In genomic region chr13:54799701-54800100, GRCm38 (mm10) we compare ENCODE assay signal across 8 mouse cellular contexts. TPM values are rescaled to one million over a fixed set of nuclear protein-coding genes. Genes with fewer than 3 reads are reported as not detected.
DNase-seq lines count a peak whose midpoint lies in the region; ATAC-seq and TF ChIP-seq lines count a peak whose summit lies in the region.

No protein-coding gene starts in this region.

- H3K4me2 ChIP-seq in hindbrain, embryonic 11.5 days (replicated peaks; ENCODE audit: low read depth, low read length): no peak overlapping the region

- no peak for DNase-seq in Patski (ENCODE audit: low read depth, low spot score)
- peak; percentile 88 for DNase-seq in cerebellum, adult 9-10 months
- peak; percentile 66 to 80 for DNase-seq in frontal cortex, postnatal 14 days (ENCODE audit: low spot score in 2 of 2)
- DNase-seq in hindbrain, embryonic 11.5 days (ENCODE audit: low spot score): peak; percentile 91
- DNase-seq in layer of hippocampus, postnatal 14 days (ENCODE audit: low spot score in 2 of 2): peak; percentile 82 to 92
- peak; percentile 87 to 91 for DNase-seq in right cerebral cortex, postnatal 10 days (ENCODE audit: low spot score in 2 of 2)
- peak; percentile 54 to 76 for DNase-seq in urinary bladder, postnatal 36 days (ENCODE audit: low spot score in 2 of 2)

- H3K27me3 ChIP-seq in Patski: peaks cover 4% of the 10 kb centered on the region
- peaks cover 16% of the 10 kb centered on the region for H3K27me3 ChIP-seq in hindbrain, embryonic 11.5 days (ENCODE audit: control insufficient read depth, insufficient read depth, low read length)
- H3K27me3 ChIP-seq in megakaryocyte, embryonic 14.5 days (replicated peaks): peaks cover 58% of the 10 kb centered on the region

- TF ChIP-seq CTCF in Patski (IDR thresholded peaks at IDR 0.05): no peak

- H3K4me1 ChIP-seq in hindbrain, embryonic 11.5 days (replicated peaks; ENCODE audit: control insufficient read depth, insufficient read depth, low read length): no peaks in the 10 kb centered on the region
- H3K4me1 ChIP-seq in megakaryocyte, embryonic 14.5 days: peaks cover 8% of the 10 kb centered on the region; the same call in 1 of the 2 replicates

- no peak overlapping the region for H3K27ac ChIP-seq in hindbrain, embryonic 11.5 days (ENCODE audit: low read depth, low read length)

- H3K36me3 ChIP-seq in hindbrain, embryonic 11.5 days (ENCODE audit: control insufficient read depth, insufficient read depth, low read length): no peaks in the 10 kb centered on the region
- no peaks in the 10 kb centered on the region for H3K36me3 ChIP-seq in megakaryocyte, embryonic 14.5 days (replicated peaks; ENCODE audit: low read length)

- POLR2A ChIA-PET in Patski (lab: Charles Lee): no interaction called here

- no peak overlapping the region for H3K9ac ChIP-seq in hindbrain, embryonic 11.5 days (ENCODE audit: low read depth, low read length)

- H3K4me3 ChIP-seq in hindbrain, embryonic 11.5 days (ENCODE audit: low read depth, low read length): no peak overlapping the region
- peak overlapping the region; percentile 44 for H3K4me3 ChIP-seq in megakaryocyte, embryonic 14.5 days (replicated peaks)

- in situ Hi-C loops in Patski (cut with MboI; ENCODE audit: low pct_unique_long_range_greater_than_20kb): loop anchor here (5.0 kb wide), 3 partner anchors 88 to 378 kb away; no protein-coding TSS in a partner anchor

- CTCF ChIA-PET in Patski (lab: Charles Lee): interaction anchor here (0.7 to 1.8 kb wide), 6 partner anchors 9 to 277 kb away, joined by 3 to 6 read pairs (median 4); no protein-coding TSS in a partner anchor

- WGBS in hindbrain, embryonic 11.5 days: 23% methylated on average over 9 of the region's 9 CpGs

- ATAC-seq in Patski: peak; percentile 37
- ATAC-seq in hindbrain, embryonic 11.5 days (ENCODE audit: low FRiP score): no peak

- H3K9me3 ChIP-seq in hindbrain, embryonic 11.5 days (ENCODE audit: control insufficient read depth, low read length): no peaks in the 10 kb centered on the region
- H3K9me3 ChIP-seq in megakaryocyte, embryonic 14.5 days: peaks cover 4% of the 10 kb centered on the region

RNA-seq across cellular contexts. Expression of gene Tspan17, which starts 10.5 kb away (rescaled TPM):
- 35.3 TPM for polyA plus RNA-seq in Patski (2021)
- 12.0 and 13.2 TPM in 2 replicates for polyA plus RNA-seq in hindbrain, embryonic 11.5 days (2014; fragmentation: Nextera tagmentation; extraction: Ambion mirVana)
- total RNA-seq in layer of hippocampus, postnatal 14 days (2021): 10 to 100 TPM; 85.8 to 95.7 TPM
- 4.5 and 8.0 TPM in 2 replicates for polyA plus RNA-seq in megakaryocyte, embryonic 14.5 days (2012; ENCODE audit: insufficient read depth, low replicate concordance)

RNA-seq across cellular contexts. Expression of gene Eif4e1b, which starts 15.9 kb away (rescaled TPM):
- not detected for polyA plus RNA-seq in Patski (2021)
- not detected in 2 replicates for polyA plus RNA-seq in hindbrain, embryonic 11.5 days (2014; fragmentation: Nextera tagmentation; extraction: Ambion mirVana)
- total RNA-seq in layer of hippocampus, postnatal 14 days (2021): under 1 TPM; 0.35 to 0.62 TPM
- not detected in 2 replicates for polyA plus RNA-seq in megakaryocyte, embryonic 14.5 days (2012; ENCODE audit: insufficient read depth, low replicate concordance)

RNA-seq across cellular contexts. Expression of gene Sncb, which starts 33.3 kb away (rescaled TPM):
- not detected for polyA plus RNA-seq in Patski (2021)
- 2.3 and 2.5 TPM in 2 replicates for polyA plus RNA-seq in hindbrain, embryonic 11.5 days (2014; fragmentation: Nextera tagmentation; extraction: Ambion mirVana)
- total RNA-seq in layer of hippocampus, postnatal 14 days (2021): 100 to 1,000 TPM; 564 TPM
- polyA plus RNA-seq in megakaryocyte, embryonic 14.5 days (2012; ENCODE audit: insufficient read depth, low replicate concordance): 0.62 TPM in 1 of 2 replicates, not detected in the other

RNA-seq across cellular contexts. Expression of gene Gprin1, which starts 50.0 kb away (rescaled TPM):
- polyA plus RNA-seq in Patski (2021): 0.17 TPM
- polyA plus RNA-seq in hindbrain, embryonic 11.5 days (2014; fragmentation: Nextera tagmentation; extraction: Ambion mirVana): 7.5 and 11.2 TPM in 2 replicates
- total RNA-seq in layer of hippocampus, postnatal 14 days (2021): 100 to 1,000 TPM; 149 to 150 TPM
- polyA plus RNA-seq in megakaryocyte, embryonic 14.5 days (2012; ENCODE audit: insufficient read depth, low replicate concordance): not detected in 2 replicates
